Mouse (Mus musculus) lung, embryonic 16.5 days (tissue): Measurements from ENCODE around the gene Camta1. TPM values are rescaled to one million over a fixed set of nuclear protein-coding genes. Genes with fewer than 3 reads are reported as not detected.

ENCODE experiments used
- ATAC-seq: fragments of 200-750 bp; cut with Nextera tagmentation; 2 replicates; pipeline ENCODE4 v1.8.0; 2017; ENCODE audit warnings: low read depth, mild to moderate bottlenecking, moderate library complexity
- H3K27ac ChIP-seq: fragments of 300-500 bp; sonication (generic); 2 replicates; pipeline ENCODE4 v1.5.1; 2014; ENCODE audit warnings: mild to moderate bottlenecking, control low read depth, low read length
- H3K27me3 ChIP-seq: fragments of 300-500 bp; sonication (generic); 2 replicates; pipeline ENCODE4 v1.6.1; 2014; ENCODE audit warnings: low read depth, low read length, mixed read lengths; ENCODE audit not compliant: control insufficient read depth, insufficient read depth
- H3K36me3 ChIP-seq: fragments of 300-500 bp; sonication (generic); 2 replicates; pipeline ENCODE4 v1.6.1; 2014; ENCODE audit warnings: low read length; ENCODE audit not compliant: control insufficient read depth, insufficient read depth
- H3K4me1 ChIP-seq: fragments of 300-500 bp; sonication (generic); replicated peaks from 2 replicates; pipeline ENCODE4 v1.6.1; 2014; ENCODE audit warnings: low read length, mixed read lengths; ENCODE audit not compliant: control insufficient read depth, insufficient read depth
- H3K4me2 ChIP-seq: fragments of 300-500 bp; sonication (generic); 2 replicates; pipeline ENCODE4 v1.6.1; 2014; ENCODE audit warnings: low read depth, low read length, control low read depth
- H3K4me3 ChIP-seq: fragments of 300-500 bp; sonication (generic); 2 replicates; pipeline ENCODE4 v1.5.1; 2014; ENCODE audit warnings: mild to moderate bottlenecking, low read length, control low read depth
- H3K9ac ChIP-seq: fragments of 300-500 bp; sonication (generic); 2 replicates; pipeline ENCODE4 v1.6.1; 2014; ENCODE audit warnings: low read length, control low read depth
- H3K9me3 ChIP-seq: fragments of 300-500 bp; sonication (generic); 2 replicates; pipeline ENCODE4 v1.6.1; 2016; ENCODE audit warnings: low read length; ENCODE audit not compliant: control insufficient read depth
- WGBS: fragments of 180-500 bp; shearing (Covaris S2); extraction: QIAGEN DNeasy Blood & Tissue Kit; methylation state at CpG from one replicate; pipeline ENCODE4 v1.1.7; 2014; 5-methylcytosine and 5-hydroxymethylcytosine counted together
- polyA plus RNA-seq: library from polyadenylated mRNA; unstranded; fragments of >200 nt; fragmentation: Nextera tagmentation; extraction: Ambion mirVana; gene quantifications from 2 replicates; pipeline ENCODE4 v1.2.1, GENCODE M21; 2015

The Camta1 gene
- polyA plus RNA-seq, 1 experiment from 2014 or later, result 89.4 TPM

DNA sequence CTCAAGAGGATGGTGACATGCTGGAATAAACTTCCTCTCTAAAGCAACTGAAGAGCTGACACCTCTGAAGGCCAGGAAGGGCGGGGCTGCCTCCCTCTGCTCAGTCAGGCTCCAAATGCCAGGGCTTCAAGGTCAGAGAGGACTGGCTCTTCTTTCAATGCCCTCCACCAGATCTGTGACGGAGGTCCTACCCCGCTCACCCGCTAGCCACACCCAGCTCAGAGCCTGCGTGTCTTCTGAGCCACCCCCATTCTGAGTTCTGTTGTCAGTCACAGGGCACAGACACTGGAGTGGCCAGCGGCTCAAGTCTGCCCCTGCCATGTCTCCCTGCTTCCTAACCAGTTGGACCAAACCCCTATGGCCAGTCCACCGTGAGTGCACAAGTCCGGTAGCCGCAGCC, 224.3 kb downstream of the Camta1 start:
- H3K36me3 ChIP-seq, result no peaks in the 10 kb centered on the region
- H3K4me3 ChIP-seq, result no peak overlapping the region
- 0 out of 2 replicates have a peak, but pooled peaks cover 2% of the 10 kb centered on the region for H3K4me1 ChIP-seq
- no peak for ATAC-seq
- H3K9me3 ChIP-seq, result no peaks in the 10 kb centered on the region
- no peaks in the 10 kb centered on the region for H3K27me3 ChIP-seq
- 37% methylated on average over 9 of the region's 9 CpGs for WGBS
- H3K27ac ChIP-seq, result no peak overlapping the region
- H3K9ac ChIP-seq, result no peak overlapping the region
- no peak overlapping the region for H3K4me2 ChIP-seq

- Histone ChIP-seq H3K4me1 (0 out of 2 replicates have a peak, but pooled peaks cover 2% of the 10 kb centered on the region), H3K4me2 (no peak overlapping the region), H3K36me3 (no peaks in the 10 kb centered on the region), H3K4me3 (no peak overlapping the region), H3K9ac (no peak overlapping the region), H3K27ac (no peak overlapping the region), H3K27me3 (no peaks in the 10 kb centered on the region), H3K9me3 (no peaks in the 10 kb centered on the region)
- 21% methylated on average over 6 of the region's 6 CpGs for WGBS
- ATAC-seq, result no peak
These were observed 226.9 kb downstream of the Camta1 start for GRCm38 (mm10) chr4:151634771-151635170.

- Histone ChIP-seq H3K27ac (no peak overlapping the region), H3K4me3 (no peak overlapping the region), H3K4me2 (no peak overlapping the region), H3K9me3 (no peaks in the 10 kb centered on the region), H3K9ac (no peak overlapping the region), H3K27me3 (no peaks in the 10 kb centered on the region), H3K36me3 (no peaks in the 10 kb centered on the region), H3K4me1 (0 out of 2 replicates have a peak, but pooled peaks cover 2% of the 10 kb centered on the region)
- ATAC-seq, result no peak
- WGBS, result 88% methylated on average over 8 of the region's 8 CpGs
These were observed 227.9 kb downstream of the Camta1 start for GRCm38 (mm10) chr4:151633795-151634194.

- no peak overlapping the region for H3K4me2 ChIP-seq
- WGBS, result 64% methylated on average over 6 of the region's 6 CpGs
- H3K36me3 ChIP-seq, result no peaks in the 10 kb centered on the region
- H3K9ac ChIP-seq, result no peak overlapping the region
- H3K9me3 ChIP-seq, result no peaks in the 10 kb centered on the region
- H3K27me3 ChIP-seq, result no peaks in the 10 kb centered on the region
- no peak for ATAC-seq
- H3K4me1 ChIP-seq, result 0 out of 2 replicates have a peak, but pooled peaks cover 2% of the 10 kb centered on the region
- H3K4me3 ChIP-seq, result no peak overlapping the region
- H3K27ac ChIP-seq, result no peak overlapping the region
These were observed 229.4 kb downstream of the Camta1 start for GRCm38 (mm10) chr4:151632321-151632720.

- Histone ChIP-seq H3K36me3 (no peaks in the 10 kb centered on the region), H3K4me1 (0 out of 2 replicates have a peak, but pooled peaks cover 2% of the 10 kb centered on the region), H3K27ac (no peak overlapping the region), H3K27me3 (no peaks in the 10 kb centered on the region), H3K9ac (no peak overlapping the region), H3K4me3 (no peak overlapping the region), H3K9me3 (no peaks in the 10 kb centered on the region), H3K4me2 (no peak overlapping the region)
- ATAC-seq, result no peak
- WGBS, result 70% methylated on average over 10 of the region's 10 CpGs
These were observed 231.0 kb downstream of the Camta1 start for GRCm38 (mm10) chr4:151630664-151631063.

GRCm38 (mm10) chr4:151630231-151630630, 231.4 kb downstream of the Camta1 start:
- no peaks in the 10 kb centered on the region for H3K9me3 ChIP-seq
- no peaks in the 10 kb centered on the region for H3K36me3 ChIP-seq
- no peak overlapping the region for H3K4me2 ChIP-seq
- ATAC-seq, result no peak
- WGBS, result 51% methylated on average over 3 of the region's 3 CpGs
- no peak overlapping the region for H3K27ac ChIP-seq
- 0 out of 2 replicates have a peak, but pooled peaks cover 2% of the 10 kb centered on the region for H3K4me1 ChIP-seq
- H3K9ac ChIP-seq, result no peak overlapping the region
- no peak overlapping the region for H3K4me3 ChIP-seq
- H3K27me3 ChIP-seq, result no peaks in the 10 kb centered on the region

GRCm38 (mm10) chr4:151619541-151620016, 242.1 kb downstream of the Camta1 start:
- no peak overlapping the region for H3K4me2 ChIP-seq
- H3K4me3 ChIP-seq, result no peak overlapping the region
- H3K27ac ChIP-seq, result no peak overlapping the region
- H3K36me3 ChIP-seq, result no peaks in the 10 kb centered on the region
- H3K9ac ChIP-seq, result no peak overlapping the region
- no peaks in the 10 kb centered on the region for H3K27me3 ChIP-seq
- H3K4me1 ChIP-seq, result no peaks in the 10 kb centered on the region
- H3K9me3 ChIP-seq, result no peaks in the 10 kb centered on the region
- WGBS, result 68% methylated on average over 14 of the region's 14 CpGs
- no peak for ATAC-seq

GRCm38 (mm10) chr4:151618420-151619310, 243.0 kb downstream of the Camta1 start:
- no peaks in the 10 kb centered on the region for H3K27me3 ChIP-seq
- no peak overlapping the region for H3K4me2 ChIP-seq
- H3K4me3 ChIP-seq, result no peak overlapping the region
- no peak for ATAC-seq
- H3K9ac ChIP-seq, result no peak overlapping the region
- no peaks in the 10 kb centered on the region; the same call in 1 of the 2 replicates for H3K9me3 ChIP-seq
- WGBS, result 40% methylated on average over 21 of the region's 21 CpGs
- no peak overlapping the region for H3K27ac ChIP-seq
- H3K4me1 ChIP-seq, result no peaks in the 10 kb centered on the region
- H3K36me3 ChIP-seq, result no peaks in the 10 kb centered on the region

- H3K4me2 ChIP-seq, result no peak overlapping the region
- no peak for ATAC-seq
- no peak overlapping the region for H3K27ac ChIP-seq
- 65% methylated on average over 6 of the region's 6 CpGs for WGBS
- H3K4me1 ChIP-seq, result no peaks in the 10 kb centered on the region
- no peaks in the 10 kb centered on the region; the same call in 1 of the 2 replicates for H3K9me3 ChIP-seq
- no peaks in the 10 kb centered on the region for H3K36me3 ChIP-seq
- no peaks in the 10 kb centered on the region for H3K27me3 ChIP-seq
- no peak overlapping the region for H3K9ac ChIP-seq
- no peak overlapping the region for H3K4me3 ChIP-seq
These were observed 250.1 kb downstream of the Camta1 start for GRCm38 (mm10) chr4:151611621-151612020.
